8 mouse cellular contexts compared by ENCODE assay signal in genomic region chr12:81483656-81484055, GRCm38 (mm10). TPM values are rescaled to one million over a fixed set of nuclear protein-coding genes. Genes with fewer than 3 reads are reported as not detected.
DNase-seq lines count a peak whose midpoint lies in the region; ATAC-seq and TF ChIP-seq lines count a peak whose summit lies in the region.

No protein-coding gene starts in this region.

- TF ChIP-seq POLR2A in MEL (IDR thresholded peaks at IDR 0.05; ENCODE audit: control insufficient read depth in 1 of 2, insufficient read depth in 1 of 2, low read depth in 1 of 2, low read length in 2 of 2, poor library complexity in 1 of 2): no peak

- no peak for ATAC-seq in kidney, embryonic 14.5 days (ENCODE audit: low FRiP score, low TSS enrichment)
- no peak for ATAC-seq in embryonic facial prominence, embryonic 11.5 days (replicated peaks; ENCODE audit: insufficient number of reproducible peaks, low FRiP score, low TSS enrichment, low read depth)
- no peak for ATAC-seq in intestine, embryonic 16.5 days

- H3K27me3 ChIP-seq in kidney, embryonic 14.5 days (ENCODE audit: control insufficient read depth, insufficient read depth, low read length): no peaks in the 10 kb centered on the region
- H3K27me3 ChIP-seq in MEL (ENCODE audit: control insufficient read depth in 1 of 2, insufficient read depth in 2 of 2, low read length in 2 of 2): no peaks in the 10 kb centered on the region
- H3K27me3 ChIP-seq in embryonic facial prominence, embryonic 11.5 days (ENCODE audit: control insufficient read depth, insufficient read depth, low read length): no peaks in the 10 kb centered on the region
- H3K27me3 ChIP-seq in intestine, embryonic 16.5 days (replicated peaks; ENCODE audit: control insufficient read depth, insufficient read depth, low read length): no peaks in the 10 kb centered on the region

- intact Hi-C loops in left cerebral cortex, postnatal 10 days (cut with DNase I): no loop called here

- H3K9ac ChIP-seq in kidney, embryonic 14.5 days (ENCODE audit: low read depth, low read length): peak overlapping the region; percentile 15; the same call in 1 of the 2 replicates
- H3K9ac ChIP-seq in MEL (ENCODE audit: control insufficient read depth, low read depth, low read length, poor library complexity, severe bottlenecking): peak overlapping the region; percentile 98
- H3K9ac ChIP-seq in embryonic facial prominence, embryonic 11.5 days (replicated peaks; ENCODE audit: low read length): no peak overlapping the region
- peak overlapping the region; percentile 53 for H3K9ac ChIP-seq in intestine, embryonic 16.5 days (ENCODE audit: low read depth, low read length)

- H3K4me3 ChIP-seq in kidney, embryonic 14.5 days (ENCODE audit: low read length): peak overlapping the region; percentile 56
- peak overlapping the region; percentile 56 to 79 for H3K4me3 ChIP-seq in MEL (ENCODE audit: control insufficient read depth in 1 of 2, insufficient read depth in 1 of 2, low read depth in 2 of 2, low read length in 2 of 2)
- H3K4me3 ChIP-seq in embryonic facial prominence, embryonic 11.5 days (ENCODE audit: low read depth, low read length): peak overlapping the region; percentile 65
- peak overlapping the region; percentile 81 for H3K4me3 ChIP-seq in intestine, embryonic 16.5 days (ENCODE audit: low read length)

- TF ChIP-seq CTCF in MEL (IDR thresholded peaks at IDR 0.05 in 2 of 3, conservative IDR thresholded peaks at IDR 0.05 in 1 of 3; ENCODE audit: control insufficient read depth in 1 of 3, insufficient read depth in 1 of 3, low read depth in 2 of 3, low read length in 3 of 3, poor library complexity in 1 of 3, severe bottlenecking in 1 of 3): no peak

- H3K79me2 ChIP-seq in MEL (ENCODE audit: control insufficient read depth, insufficient read depth, low read length, poor library complexity): peaks cover 12% of the 10 kb centered on the region

- H3K36me3 ChIP-seq in kidney, embryonic 14.5 days (ENCODE audit: control insufficient read depth, insufficient read depth, low read length): no peaks in the 10 kb centered on the region; the same call in 1 of the 2 replicates
- peaks cover 0 to 10% of the 10 kb centered on the region in 2 experiments; a peak in 2 of 4 replicates for H3K36me3 ChIP-seq in MEL (ENCODE audit: control insufficient read depth in 1 of 2, insufficient read depth in 2 of 2, low read length in 2 of 2)
- no peaks in the 10 kb centered on the region for H3K36me3 ChIP-seq in embryonic facial prominence, embryonic 11.5 days (replicated peaks; ENCODE audit: control insufficient read depth, insufficient read depth, low read depth, low read length)
- no peaks in the 10 kb centered on the region for H3K36me3 ChIP-seq in intestine, embryonic 16.5 days (ENCODE audit: control insufficient read depth, insufficient read depth, low read length)

- no peak for TF ChIP-seq EP300 in MEL (IDR thresholded peaks at IDR 0.05; ENCODE audit: low read depth in 1 of 2, low read length in 2 of 2)

- no peaks in the 10 kb centered on the region for H3K9me3 ChIP-seq in kidney, embryonic 14.5 days (ENCODE audit: control insufficient read depth, low read length)
- no peaks in the 10 kb centered on the region for H3K9me3 ChIP-seq in MEL (replicated peaks; ENCODE audit: insufficient read depth, low read length)
- H3K9me3 ChIP-seq in embryonic facial prominence, embryonic 11.5 days (replicated peaks; ENCODE audit: control insufficient read depth, low read length): no peaks in the 10 kb centered on the region
- no peaks in the 10 kb centered on the region for H3K9me3 ChIP-seq in intestine, embryonic 16.5 days (ENCODE audit: control insufficient read depth, low read length)

- no peaks in the 10 kb centered on the region for H3K4me1 ChIP-seq in kidney, embryonic 14.5 days (ENCODE audit: control insufficient read depth, insufficient read depth, low read length)
- peaks cover 0 to 3% of the 10 kb centered on the region in 2 experiments; a peak in 2 of 4 replicates for H3K4me1 ChIP-seq in MEL (ENCODE audit: control insufficient read depth in 1 of 2, insufficient read depth in 2 of 2, low read length in 2 of 2)
- H3K4me1 ChIP-seq in embryonic facial prominence, embryonic 11.5 days (ENCODE audit: control insufficient read depth, insufficient read depth, low read length): no peaks in the 10 kb centered on the region
- H3K4me1 ChIP-seq in intestine, embryonic 16.5 days (ENCODE audit: control insufficient read depth, insufficient read depth, low read length): no peaks in the 10 kb centered on the region

- TF ChIP-seq RAD21 in MEL (IDR thresholded peaks at IDR 0.05; ENCODE audit: low read depth, low read length): no peak

- no peak overlapping the region for H3K27ac ChIP-seq in kidney, embryonic 14.5 days (ENCODE audit: low read depth, low read length)
- no peak overlapping the region; the same call in 1 of the 2 replicates for H3K27ac ChIP-seq in MEL (ENCODE audit: control insufficient read depth, low read depth, low read length)
- no peak overlapping the region for H3K27ac ChIP-seq in embryonic facial prominence, embryonic 11.5 days (replicated peaks; ENCODE audit: low read depth, low read length)
- no peak overlapping the region for H3K27ac ChIP-seq in intestine, embryonic 16.5 days (ENCODE audit: low read length)

- WGBS in kidney, embryonic 14.5 days: 41% methylated on average over 17 of the region's 17 CpGs
- 52% methylated on average over 17 of the region's 17 CpGs for WGBS in embryonic facial prominence, embryonic 11.5 days
- WGBS in intestine, embryonic 16.5 days: 32% methylated on average over 17 of the region's 17 CpGs

- DNase-seq in kidney, postnatal 25 days: no peak
- peak; percentile 66 for DNase-seq in MEL (ENCODE audit: low read depth, low spot score)
- peak; percentile 69 for DNase-seq in embryonic facial prominence, embryonic 11.5 days (ENCODE audit: low spot score)
- peak; percentile 56 for DNase-seq in naive thymus-derived CD4-positive, alpha-beta T cell, adult 2 months (ENCODE audit: low read depth)
- no peak for DNase-seq in right cerebral cortex, adult 18-20 months
- no peak for DNase-seq in left cerebral cortex, postnatal 10 days (ENCODE audit: extremely low spot score in 1 of 2, low spot score in 2 of 2)

- H3K4me2 ChIP-seq in kidney, embryonic 14.5 days (replicated peaks; ENCODE audit: low read depth, low read length): peak overlapping the region; percentile 61
- peak overlapping the region; percentile 44 for H3K4me2 ChIP-seq in embryonic facial prominence, embryonic 11.5 days (ENCODE audit: low read depth, low read length)
- H3K4me2 ChIP-seq in intestine, embryonic 16.5 days (ENCODE audit: low read depth, low read length): peak overlapping the region; percentile 64

TF ChIP-seq in MEL, 35 proteins besides CTCF, POLR2A, EP300 and RAD21:
- TF ChIP-seq CHD1 (IDR thresholded peaks at IDR 0.05; ENCODE audit: low read depth, low read length) (no peak), TBP (IDR thresholded peaks at IDR 0.05; ENCODE audit: low read depth, low read length) (no peak), ZMIZ1 (IDR thresholded peaks at IDR 0.05; ENCODE audit: low read depth, low read length) (no peak), HCFC1 (IDR thresholded peaks at IDR 0.05; ENCODE audit: low read depth, low read length) (no peak), NRF1 (IDR thresholded peaks at IDR 0.05; ENCODE audit: insufficient read depth, low read depth, low read length, poor library complexity, severe bottlenecking) (peak; percentile 44; the same call in 1 of the 2 replicates)

RNA-seq across cellular contexts. Expression of gene Cox16, which starts 1.3 kb away (rescaled TPM):
- 125 and 173 TPM in 2 replicates for polyA plus RNA-seq in kidney, embryonic 14.5 days (2014; fragmentation: Nextera tagmentation; extraction: Ambion mirVana)
- total RNA-seq in MEL (2012; rRNA removed): 94.6 and 99.1 TPM in 2 replicates
- polyA plus RNA-seq in MEL (2012; ENCODE audit: insufficient read depth in 1 of 2, insufficient read length in 2 of 2, low read depth in 1 of 2, low replicate concordance in 2 of 2, missing spikeins in 1 of 2): 10 to 100 TPM in 1 of 2 experiments, not detected in 1; 49.6 TPM
- 120 and 133 TPM in 2 replicates for polyA plus RNA-seq in embryonic facial prominence, embryonic 11.5 days (2014; fragmentation: Nextera tagmentation; extraction: Ambion mirVana)
- polyA plus RNA-seq in intestine, embryonic 16.5 days (2015; fragmentation: Nextera tagmentation; extraction: Ambion mirVana): 149 and 167 TPM in 2 replicates
- 10 to 100 TPM; 35.9 to 42.5 TPM for total RNA-seq in left cerebral cortex, postnatal 10 days (2021)

RNA-seq across cellular contexts. Expression of gene Gm20498, which starts 49.0 kb away (rescaled TPM):
- 24.4 and 31.8 TPM in 2 replicates for polyA plus RNA-seq in kidney, embryonic 14.5 days (2014; fragmentation: Nextera tagmentation; extraction: Ambion mirVana)
- 40.0 and 46.2 TPM in 2 replicates for total RNA-seq in MEL (2012; rRNA removed)
- polyA plus RNA-seq in MEL (2012; ENCODE audit: insufficient read depth in 1 of 2, insufficient read length in 2 of 2, low read depth in 1 of 2, low replicate concordance in 2 of 2, missing spikeins in 1 of 2): 10 to 100 TPM in 1 of 2 experiments, not detected in 1; 41.5 TPM
- polyA plus RNA-seq in embryonic facial prominence, embryonic 11.5 days (2014; fragmentation: Nextera tagmentation; extraction: Ambion mirVana): 29.6 and 31.5 TPM in 2 replicates
- 28.9 and 29.0 TPM in 2 replicates for polyA plus RNA-seq in intestine, embryonic 16.5 days (2015; fragmentation: Nextera tagmentation; extraction: Ambion mirVana)
- 10 to 100 TPM; 36.1 to 39.1 TPM for total RNA-seq in left cerebral cortex, postnatal 10 days (2021)

RNA-seq across cellular contexts. Expression of gene Synj2bp, which starts 49.1 kb away (rescaled TPM):
- 40.8 and 41.3 TPM in 2 replicates for polyA plus RNA-seq in kidney, embryonic 14.5 days (2014; fragmentation: Nextera tagmentation; extraction: Ambion mirVana)
- total RNA-seq in MEL (2012; rRNA removed): 12.3 and 14.7 TPM in 2 replicates
- polyA plus RNA-seq in MEL (2012; ENCODE audit: insufficient read depth in 1 of 2, insufficient read length in 2 of 2, low read depth in 1 of 2, low replicate concordance in 2 of 2, missing spikeins in 1 of 2): 10 to 100 TPM in 1 of 2 experiments, not detected in 1; 19.3 TPM
- polyA plus RNA-seq in embryonic facial prominence, embryonic 11.5 days (2014; fragmentation: Nextera tagmentation; extraction: Ambion mirVana): 30.9 and 36.4 TPM in 2 replicates
- polyA plus RNA-seq in intestine, embryonic 16.5 days (2015; fragmentation: Nextera tagmentation; extraction: Ambion mirVana): 41.5 and 42.1 TPM in 2 replicates
- 10 to 100 TPM; 17.9 to 21.9 TPM for total RNA-seq in left cerebral cortex, postnatal 10 days (2021)

Comparison
In these comparisons a context has a peak if more than half of its experiments do, and no peak if none do; other contexts are left out.
1. DNase-seq: peak in MEL (single experiment), embryonic facial prominence, embryonic 11.5 days (single experiment) and naive thymus-derived CD4-positive, alpha-beta T cell, adult 2 months (single experiment); none in kidney, postnatal 25 days (0 of 2), right cerebral cortex, adult 18-20 months (single experiment) and left cerebral cortex, postnatal 10 days (0 of 2).
2. Peak in every context shown above with its lines, with median percentiles within 50 percentile points of each other: H3K4me2 ChIP-seq and H3K4me3 ChIP-seq.